Mouse (Mus musculus) hindbrain, embryonic 11.5 days (tissue): Measurements from ENCODE around the gene AU018091. TPM values are rescaled to one million over a fixed set of nuclear protein-coding genes. Genes with fewer than 3 reads are reported as not detected.
"Not testable (repeated sequence)": the region's sequence is repeated elsewhere in the genome, so short reads cannot be mapped to it uniquely, and the experiment has no call there.

ENCODE experiments used
- ATAC-seq: fragments of 200-750 bp; cut with Nextera tagmentation; 2 replicates; pipeline ENCODE4 v1.8.0; 2017; ENCODE audit warnings: mild to moderate bottlenecking, moderate TSS enrichment, moderate library complexity; ENCODE audit not compliant: low FRiP score
- DNase-seq: peaks from one replicate; pipeline ENCODE4 v3.0.0-alpha.2; 2015; ENCODE audit warnings: low spot score
- H3K27ac ChIP-seq: fragments of 300-500 bp; sonication (generic); 2 replicates; pipeline ENCODE4 v1.5.1; 2014; ENCODE audit warnings: mild to moderate bottlenecking, low read depth, low read length
- H3K27me3 ChIP-seq: fragments of 300-500 bp; sonication (generic); 2 replicates; pipeline ENCODE4 v1.6.1; 2014; ENCODE audit warnings: mild to moderate bottlenecking, low read length, moderate library complexity, mixed read lengths; ENCODE audit not compliant: control insufficient read depth, insufficient read depth
- H3K36me3 ChIP-seq: fragments of 300-500 bp; sonication (generic); 2 replicates; pipeline ENCODE4 v1.6.1; 2014; ENCODE audit warnings: mild to moderate bottlenecking, low read length, moderate library complexity, mixed read lengths; ENCODE audit not compliant: control insufficient read depth, insufficient read depth
- H3K4me1 ChIP-seq: fragments of 300-500 bp; sonication (generic); replicated peaks from 2 replicates; pipeline ENCODE4 v1.6.1; 2014; ENCODE audit warnings: low read length, mixed read lengths; ENCODE audit not compliant: control insufficient read depth, insufficient read depth
- H3K4me2 ChIP-seq: fragments of 300-500 bp; sonication (generic); replicated peaks from 2 replicates; pipeline ENCODE4 v1.6.1; 2014; ENCODE audit warnings: mild to moderate bottlenecking, low read depth, low read length
- H3K4me3 ChIP-seq: fragments of 300-500 bp; sonication (generic); 2 replicates; pipeline ENCODE4 v1.5.1; 2014; ENCODE audit warnings: low read depth, low read length
- H3K9ac ChIP-seq: fragments of 300-500 bp; sonication (generic); 2 replicates; pipeline ENCODE4 v1.6.1; 2014; ENCODE audit warnings: low read depth, low read length
- H3K9me3 ChIP-seq: fragments of 300-500 bp; sonication (generic); 2 replicates; pipeline ENCODE4 v1.6.1; 2016; ENCODE audit warnings: low read length; ENCODE audit not compliant: control insufficient read depth
- WGBS: fragments of 180-500 bp; shearing (Covaris S2); extraction: QIAGEN DNeasy Blood & Tissue Kit; methylation state at CpG from one replicate; pipeline ENCODE4 v1.1.7; 2014; 5-methylcytosine and 5-hydroxymethylcytosine counted together
- polyA plus RNA-seq: library from polyadenylated mRNA; unstranded; fragments of >200 nt; fragmentation: Nextera tagmentation; extraction: Ambion mirVana; gene quantifications from 2 replicates; pipeline ENCODE4 v1.2.1, GENCODE M21; 2014

The AU018091 gene
- polyA plus RNA-seq, 1 experiment from 2014 or later: 0.12 TPM

DNA sequence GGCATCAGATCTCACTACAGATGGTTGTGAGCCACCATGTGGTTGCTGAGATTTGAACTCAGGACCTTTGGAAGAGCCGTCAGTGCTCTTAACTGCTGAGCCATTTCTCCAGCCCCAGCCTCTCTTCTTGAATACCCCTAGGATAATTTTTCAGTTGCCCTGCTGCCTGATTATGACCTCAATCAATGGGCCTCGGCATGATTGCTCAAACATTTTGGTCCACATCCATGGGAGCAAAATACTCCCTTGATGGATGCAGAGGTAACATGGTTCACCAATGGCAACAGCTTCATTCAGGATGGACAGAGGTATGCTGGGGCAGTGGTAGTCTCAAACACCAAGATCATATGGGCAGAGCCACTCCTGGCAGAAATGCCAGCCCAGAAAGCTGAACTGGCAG lies 17.7 kb upstream of the AU018091 start:
- not testable (repeated sequence) for H3K4me2 ChIP-seq, H3K9me3 ChIP-seq, H3K4me1 ChIP-seq, H3K9ac ChIP-seq, H3K36me3 ChIP-seq, H3K27ac ChIP-seq, ATAC-seq, DNase-seq, H3K4me3 ChIP-seq, H3K27me3 ChIP-seq
- WGBS: 83% methylated on average over 2 of the region's 2 CpGs

- H3K4me1 ChIP-seq: no peaks in the 10 kb centered on the region
- H3K27me3 ChIP-seq: no peaks in the 10 kb centered on the region
- H3K27ac ChIP-seq: no peak overlapping the region
- no CpG with 5 or more reads among the region's 1 CpGs for WGBS
- DNase-seq (no peak), ATAC-seq (no peak)
- H3K36me3 ChIP-seq: no peaks in the 10 kb centered on the region
- no peaks in the 10 kb centered on the region for H3K9me3 ChIP-seq
- H3K4me2 ChIP-seq: no peak overlapping the region
- no peak overlapping the region for H3K4me3 ChIP-seq
- no peak overlapping the region for H3K9ac ChIP-seq
Measured at GRCm38 (mm10) chr7:3186136-3186535, 17.1 kb upstream of the AU018091 start.

DNA sequence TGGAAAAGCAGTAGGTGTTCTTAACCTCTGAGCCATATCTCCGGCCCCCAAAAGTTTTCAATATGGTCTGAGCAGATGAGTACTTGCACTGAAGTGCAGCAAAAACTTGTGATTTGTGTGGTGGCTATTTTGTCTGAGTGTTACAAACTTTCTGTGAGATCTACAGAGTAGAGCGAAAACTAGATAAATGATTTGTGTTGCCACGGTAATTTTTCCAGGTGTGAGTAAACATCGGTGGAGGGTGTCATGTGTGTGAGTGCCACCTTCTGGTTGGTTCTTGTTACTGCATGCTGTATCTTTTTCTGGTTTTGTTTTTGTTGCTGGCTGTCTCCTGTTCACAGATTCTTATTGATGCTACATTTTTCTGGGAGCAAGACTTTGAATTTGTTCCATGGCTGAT lies 15.4 kb upstream of the AU018091 start:
- H3K27ac ChIP-seq: no peak overlapping the region
- no peaks in the 10 kb centered on the region for H3K9me3 ChIP-seq
- no peak overlapping the region for H3K4me2 ChIP-seq
- ATAC-seq (no peak), DNase-seq (peak; percentile 9)
- H3K4me1 ChIP-seq: no peaks in the 10 kb centered on the region
- no peak overlapping the region for H3K4me3 ChIP-seq
- no peaks in the 10 kb centered on the region for H3K36me3 ChIP-seq
- H3K27me3 ChIP-seq: no peaks in the 10 kb centered on the region
- no peak overlapping the region for H3K9ac ChIP-seq
- 48% methylated on average over 4 of the region's 4 CpGs for WGBS

DNA sequence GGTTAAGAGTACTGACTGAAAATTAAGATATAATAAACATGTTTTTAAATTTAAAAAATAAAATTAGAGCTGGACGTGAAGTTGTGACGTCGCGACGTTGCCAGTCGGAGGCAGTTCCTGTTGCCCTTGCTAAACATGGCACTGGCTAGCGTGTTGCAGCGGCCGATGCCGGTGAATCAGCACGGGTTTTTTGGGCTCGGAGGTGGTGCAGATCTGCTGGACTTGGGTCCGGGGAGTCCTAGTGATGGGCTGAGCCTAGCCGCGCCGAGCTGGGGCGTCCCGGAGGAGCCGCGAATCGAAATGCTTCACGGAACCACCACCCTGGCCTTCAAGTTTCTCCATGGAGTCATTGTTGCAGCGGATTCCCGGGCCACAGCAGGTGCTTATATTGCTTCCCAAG lies 12.0 kb upstream of the AU018091 start:
- H3K27ac ChIP-seq, H3K36me3 ChIP-seq, DNase-seq, H3K27me3 ChIP-seq, H3K9me3 ChIP-seq, ATAC-seq, H3K4me1 ChIP-seq, H3K4me3 ChIP-seq, H3K4me2 ChIP-seq, H3K9ac ChIP-seq: not testable (repeated sequence)
- 90% methylated on average over 24 of the region's 24 CpGs for WGBS

DNA sequence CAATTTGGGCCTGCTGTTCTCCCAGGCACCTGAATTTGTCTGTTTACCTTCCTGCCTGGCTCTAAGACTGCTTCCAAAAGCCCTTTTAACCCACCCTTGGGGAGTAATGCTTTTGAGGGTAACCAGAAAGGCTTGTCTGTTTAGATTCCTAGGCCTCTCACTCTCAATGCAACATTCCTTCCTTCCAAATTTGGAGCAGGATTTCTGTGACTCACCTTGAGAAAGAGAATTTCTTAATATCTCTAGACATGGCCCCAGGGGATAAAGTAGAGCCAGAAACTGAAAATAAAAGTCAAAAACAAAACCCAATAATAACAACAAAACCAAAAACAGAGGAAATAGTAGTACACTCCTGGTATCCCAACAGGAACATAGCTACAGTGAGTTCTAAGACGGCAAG lies 707 bp downstream of the AU018091 start:
- Histone ChIP-seq H3K27me3 (no peaks in the 10 kb centered on the region), H3K4me2 (no peak overlapping the region), H3K9me3 (no peaks in the 10 kb centered on the region), H3K36me3 (no peaks in the 10 kb centered on the region), H3K4me1 (no peaks in the 10 kb centered on the region), H3K9ac (no peak overlapping the region), H3K4me3 (no peak overlapping the region), H3K27ac (no peak overlapping the region)
- WGBS: 89% methylated on average over 1 of the region's 1 CpGs
- ATAC-seq: no peak
- DNase-seq: no peak

GRCm38 (mm10) chr7:3166270-3166669 lies 2.7 kb downstream of the AU018091 start:
- 91% methylated on average over 4 of the region's 4 CpGs for WGBS
- H3K27me3 ChIP-seq: no peaks in the 10 kb centered on the region
- no peak overlapping the region for H3K27ac ChIP-seq
- ATAC-seq (no peak), DNase-seq (no peak)
- no peaks in the 10 kb centered on the region for H3K4me1 ChIP-seq
- H3K4me3 ChIP-seq: no peak overlapping the region
- H3K4me2 ChIP-seq: no peak overlapping the region
- H3K9ac ChIP-seq: no peak overlapping the region
- H3K9me3 ChIP-seq: no peaks in the 10 kb centered on the region
- H3K36me3 ChIP-seq: no peaks in the 10 kb centered on the region

DNA sequence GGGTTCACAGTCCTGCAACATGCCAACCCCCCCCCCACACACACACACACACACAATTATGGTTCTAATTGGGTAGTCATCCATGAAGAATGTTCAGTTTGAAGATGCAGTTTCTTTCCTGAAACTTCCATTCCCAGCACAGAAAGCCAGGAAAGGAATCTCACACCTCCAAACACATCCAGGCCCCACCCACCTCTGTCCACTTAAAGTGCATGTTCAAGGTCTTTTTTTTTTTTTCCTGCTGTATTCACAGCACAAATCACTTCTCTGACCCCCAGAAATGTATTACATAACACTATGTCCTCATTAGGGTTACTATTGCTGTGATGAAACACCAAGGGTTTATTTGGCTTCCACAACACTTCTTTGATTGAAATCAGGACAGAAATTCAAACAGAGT lies 4.0 kb downstream of the AU018091 start:
- H3K9ac ChIP-seq: no peak overlapping the region
- no peak for ATAC-seq
- no peak overlapping the region for H3K4me3 ChIP-seq
- no peak for DNase-seq
- no peaks in the 10 kb centered on the region for H3K4me1 ChIP-seq
- H3K36me3 ChIP-seq: no peaks in the 10 kb centered on the region
- H3K4me2 ChIP-seq: no peak overlapping the region
- H3K27ac ChIP-seq: no peak overlapping the region
- no peaks in the 10 kb centered on the region for H3K27me3 ChIP-seq
- H3K9me3 ChIP-seq: no peaks in the 10 kb centered on the region

- Histone ChIP-seq H3K27ac (no peak overlapping the region), H3K4me1 (no peaks in the 10 kb centered on the region), H3K4me3 (no peak overlapping the region), H3K9me3 (no peaks in the 10 kb centered on the region), H3K4me2 (no peak overlapping the region), H3K9ac (no peak overlapping the region), H3K27me3 (no peaks in the 10 kb centered on the region), H3K36me3 (no peaks in the 10 kb centered on the region)
- DNase-seq (no peak), ATAC-seq (no peak)
- 82% methylated on average over 6 of the region's 6 CpGs for WGBS
Measured at GRCm38 (mm10) chr7:3164381-3164780, 4.6 kb downstream of the AU018091 start.

DNA sequence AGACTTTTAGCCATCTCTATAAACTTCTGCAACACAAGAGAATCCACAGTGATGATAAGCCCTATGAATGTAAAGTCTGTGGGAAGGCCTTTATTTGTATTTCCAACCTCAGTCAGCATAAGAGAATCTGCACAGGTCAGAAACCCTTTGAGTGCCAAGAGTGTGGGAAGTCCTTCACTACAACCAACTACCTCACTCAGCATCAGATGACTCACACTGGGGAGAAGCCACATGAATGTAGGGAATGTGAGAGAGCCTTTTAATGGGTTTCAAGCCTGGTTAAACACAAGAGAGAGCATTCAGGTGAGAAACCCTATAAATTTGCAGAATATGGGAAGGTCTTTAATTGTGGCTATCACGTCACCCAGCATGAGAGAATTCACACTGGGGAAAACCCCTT lies 18.6 kb downstream of the AU018091 start:
- H3K4me1 ChIP-seq: no peaks in the 10 kb centered on the region
- no peak overlapping the region for H3K9ac ChIP-seq
- no peak overlapping the region for H3K27ac ChIP-seq
- ATAC-seq (no peak), DNase-seq (no peak)
- no peak overlapping the region for H3K4me3 ChIP-seq
- H3K4me2 ChIP-seq: no peak overlapping the region
- WGBS: 94% methylated on average over 1 of the region's 1 CpGs
- H3K27me3 ChIP-seq: no peaks in the 10 kb centered on the region
- H3K9me3 ChIP-seq: no peaks in the 10 kb centered on the region
- H3K36me3 ChIP-seq: no peaks in the 10 kb centered on the region
